Mouse (Mus musculus) kidney, adult 2 months (tissue): ENCODE measurements around the gene Sox18.

Experiments used
- CTCF ChIP-seq: fragments of 200-500 bp; conservative IDR thresholded peaks from 2 replicates; pipeline ENCODE4 v1.5.1; 2011; ENCODE audit warnings: low read depth, mild to moderate bottlenecking, control low read depth, low read length, moderate library complexity, mixed read lengths; ENCODE audit not compliant: insufficient read depth, insufficient read length
- POLR2A ChIP-seq: fragments of 200-500 bp; IDR thresholded peaks from one replicate; pipeline ENCODE4 v1.6.1; 2011; ENCODE audit warnings: low read depth, low read length, control low read depth

DNA sequence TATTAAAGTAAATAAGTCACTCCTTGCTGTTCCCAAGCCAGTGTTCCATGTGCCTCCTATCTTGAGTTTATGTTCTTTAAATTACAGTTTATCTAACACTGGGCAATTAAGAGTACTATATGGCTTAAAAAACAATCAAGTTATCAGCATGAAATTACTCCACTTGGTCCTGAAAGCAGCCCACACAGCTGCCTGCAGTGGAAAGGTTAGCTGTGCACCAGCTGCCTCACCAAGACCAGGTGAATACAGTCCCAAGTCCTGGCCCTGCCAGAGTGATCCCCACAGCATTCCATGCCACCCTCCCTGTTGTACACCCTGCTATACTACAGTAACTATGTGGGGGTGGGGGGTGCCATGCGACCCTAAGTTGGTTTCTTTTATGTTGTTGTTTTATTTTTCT, 17.9 kb downstream of the Sox18 start:
- TF ChIP-seq CTCF (no peak), POLR2A (no peak)
